In the genomic region with DNA sequence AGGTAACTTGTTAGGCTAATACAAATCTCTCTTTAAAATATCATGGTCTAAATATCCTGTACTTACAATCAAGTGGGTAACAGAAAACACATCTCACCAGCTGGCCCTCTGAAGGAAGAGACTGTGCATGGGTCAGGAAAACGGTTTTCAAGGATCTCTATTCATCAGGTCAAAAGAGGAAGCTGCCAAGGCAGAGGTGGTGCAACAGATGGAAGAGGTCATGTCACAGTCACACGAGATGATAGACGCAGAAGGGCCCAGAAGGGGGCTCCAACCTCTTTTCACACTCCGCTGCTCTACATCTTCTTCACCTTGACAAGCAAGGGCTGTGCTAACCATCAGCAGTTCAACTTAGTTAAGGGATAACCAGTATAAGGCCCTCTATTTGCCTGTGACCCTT, we compare ENCODE assay signal across 27 mouse cellular contexts.
DNase-seq lines count a peak whose midpoint lies in the region; ATAC-seq and TF ChIP-seq lines count a peak whose summit lies in the region.
"Had no signal": no experiment of that assay in that cellular context is flagged by ENCODE, and none has a peak within 500 bp of the region (broad histone marks: within the 10 kb centered on the region; RNA-seq: fewer than 3 reads in every experiment).

No protein-coding gene starts in this region.

- TF ChIP-seq CTCF in kidney, postnatal 0 days (IDR thresholded peaks at IDR 0.05; ENCODE audit: low read depth) = no peak
- TF ChIP-seq CTCF in liver, postnatal 0 days (IDR thresholded peaks at IDR 0.05; ENCODE audit: low read depth) = no peak

- no peaks in the 10 kb centered on the region for H3K9me3 ChIP-seq in kidney, postnatal 0 days (replicated peaks; ENCODE audit: low read length)
- H3K9me3 ChIP-seq in kidney, embryonic 16.5 days (ENCODE audit: low read length) = no peaks in the 10 kb centered on the region
- no peaks in the 10 kb centered on the region for H3K9me3 ChIP-seq in liver, postnatal 0 days (ENCODE audit: low read length)
- no peaks in the 10 kb centered on the region for H3K9me3 ChIP-seq in liver, embryonic 12.5 days (replicated peaks)
- H3K9me3 ChIP-seq in forebrain, embryonic 13.5 days (replicated peaks) = no peaks in the 10 kb centered on the region
- H3K9me3 ChIP-seq: embryonic facial prominence, embryonic 12.5 days; forebrain, embryonic 15.5 days; heart, embryonic 12.5 days; limb, embryonic 13.5 days; lung, embryonic 15.5 days; stomach, embryonic 15.5 days had no signal

- DNase-seq in adrenal gland, postnatal 36 days = peak; percentile 2 to 26
- no peak for DNase-seq in adrenal gland, adult 2 months
- peak; percentile 11 for DNase-seq in kidney, postnatal 0 days (ENCODE audit: low spot score)
- peak; percentile 13 for DNase-seq in liver, postnatal 0 days
- DNase-seq: adrenal gland, adult 8-10 months; cerebellum, adult 2 months; cerebellum, postnatal 14 days; gastrocnemius, postnatal 25 days; heart, adult 18-20 months; heart, postnatal 10 days; right cerebral cortex, postnatal 25 days had no signal

- WGBS in kidney, postnatal 0 days = 51% methylated on average over 4 of the region's 4 CpGs
- WGBS in kidney, embryonic 16.5 days = 45% methylated on average over 4 of the region's 4 CpGs
- 35% methylated on average over 4 of the region's 4 CpGs for WGBS in liver, postnatal 0 days (ENCODE audit: insufficient replicate concordance)
- WGBS in liver, embryonic 12.5 days (ENCODE audit: insufficient replicate concordance) = 21% methylated on average over 4 of the region's 4 CpGs
- WGBS in forebrain, embryonic 13.5 days = 79% methylated on average over 4 of the region's 4 CpGs

- H3K4me1 ChIP-seq in kidney, postnatal 0 days (replicated peaks; ENCODE audit: insufficient read depth, low read length) = no peaks in the 10 kb centered on the region
- 0 out of 2 replicates have a peak, but pooled peaks cover 4% of the 10 kb centered on the region for H3K4me1 ChIP-seq in kidney, embryonic 16.5 days (ENCODE audit: insufficient read depth, low read length)
- H3K4me1 ChIP-seq in liver, postnatal 0 days (ENCODE audit: insufficient read depth) = no peaks in the 10 kb centered on the region
- no peaks in the 10 kb centered on the region for H3K4me1 ChIP-seq in liver, embryonic 12.5 days
- no peaks in the 10 kb centered on the region for H3K4me1 ChIP-seq in forebrain, embryonic 13.5 days
- H3K4me1 ChIP-seq: embryonic facial prominence, embryonic 12.5 days; forebrain, embryonic 15.5 days; limb, embryonic 13.5 days; lung, embryonic 15.5 days; stomach, embryonic 15.5 days had no signal

- no peak for ATAC-seq in kidney, postnatal 0 days (replicated peaks; ENCODE audit: low FRiP score, low read depth)
- no peak for ATAC-seq in kidney, embryonic 16.5 days (ENCODE audit: low FRiP score, low TSS enrichment)
- ATAC-seq in liver, postnatal 0 days = no peak
- no peak for ATAC-seq in liver, embryonic 12.5 days
- ATAC-seq in granulocyte monocyte progenitor cell, adult 5-6 weeks (replicated peaks; ENCODE audit: poor library complexity, severe bottlenecking) = peak; percentile 63
- no peak for ATAC-seq in forebrain, embryonic 13.5 days
- ATAC-seq: CD4-positive, CD25-positive, alpha-beta regulatory T cell, adult 4 months; forebrain, embryonic 15.5 days; midbrain, embryonic 16.5 days had no signal

- no peak for TF ChIP-seq EP300 in liver, postnatal 0 days (IDR thresholded peaks at IDR 0.05; ENCODE audit: low read depth)

- H3K36me3 ChIP-seq in kidney, postnatal 0 days (ENCODE audit: insufficient read depth, low read length) = no peaks in the 10 kb centered on the region
- no peaks in the 10 kb centered on the region for H3K36me3 ChIP-seq in kidney, embryonic 16.5 days (ENCODE audit: insufficient read depth, low read length)
- H3K36me3 ChIP-seq in liver, postnatal 0 days (replicated peaks; ENCODE audit: insufficient read depth, low read length) = no peaks in the 10 kb centered on the region
- H3K36me3 ChIP-seq in liver, embryonic 12.5 days = no peaks in the 10 kb centered on the region
- H3K36me3 ChIP-seq in forebrain, embryonic 13.5 days (ENCODE audit: poor library complexity, severe bottlenecking) = no peaks in the 10 kb centered on the region
- H3K36me3 ChIP-seq: embryonic facial prominence, embryonic 12.5 days; forebrain, embryonic 15.5 days; heart, embryonic 12.5 days; limb, embryonic 13.5 days; lung, embryonic 15.5 days; stomach, embryonic 15.5 days had no signal

- H3K4me2 ChIP-seq in kidney, postnatal 0 days (ENCODE audit: low read length) = no peak overlapping the region
- H3K4me2 ChIP-seq in kidney, embryonic 16.5 days (replicated peaks; ENCODE audit: low read depth, low read length) = no peak overlapping the region
- H3K4me2 ChIP-seq in liver, postnatal 0 days (ENCODE audit: low read depth, low read length) = no peak overlapping the region
- no peak overlapping the region for H3K4me2 ChIP-seq in liver, embryonic 12.5 days
- no peak overlapping the region for H3K4me2 ChIP-seq in forebrain, embryonic 13.5 days
- H3K4me2 ChIP-seq: embryonic facial prominence, embryonic 12.5 days; forebrain, embryonic 15.5 days; heart, embryonic 12.5 days; hindbrain, embryonic 14.5 days; limb, embryonic 13.5 days; lung, embryonic 15.5 days; midbrain, embryonic 11.5 days; stomach, embryonic 15.5 days had no signal

- H3K27me3 ChIP-seq in kidney, postnatal 0 days (ENCODE audit: insufficient read depth, low read length) = no peaks in the 10 kb centered on the region
- peaks cover 9% of the 10 kb centered on the region; the same call in 1 of the 2 replicates for H3K27me3 ChIP-seq in kidney, embryonic 16.5 days (ENCODE audit: insufficient read depth, low read length)
- H3K27me3 ChIP-seq in liver, postnatal 0 days (ENCODE audit: insufficient read depth, low read length) = no peaks in the 10 kb centered on the region
- H3K27me3 ChIP-seq in liver, embryonic 12.5 days (replicated peaks) = no peaks in the 10 kb centered on the region; the same call in 1 of the 2 replicates
- H3K27me3 ChIP-seq in forebrain, embryonic 13.5 days = peaks cover 16% of the 10 kb centered on the region; the same call in 1 of the 2 replicates
- H3K27me3 ChIP-seq: forebrain, embryonic 15.5 days; heart, embryonic 12.5 days had no signal

- H3K4me3 ChIP-seq in kidney, postnatal 0 days (replicated peaks; ENCODE audit: low read depth, low read length) = no peak overlapping the region
- no peak overlapping the region for H3K4me3 ChIP-seq in kidney, embryonic 16.5 days (ENCODE audit: low read length)
- H3K4me3 ChIP-seq in liver, postnatal 0 days (ENCODE audit: low read depth, low read length) = no peak overlapping the region
- no peak overlapping the region for H3K4me3 ChIP-seq in liver, embryonic 12.5 days
- no peak overlapping the region for H3K4me3 ChIP-seq in forebrain, embryonic 13.5 days
- H3K4me3 ChIP-seq: embryonic facial prominence, embryonic 12.5 days; forebrain, embryonic 15.5 days; heart, embryonic 12.5 days; layer of hippocampus, adult 2 months; limb, embryonic 13.5 days; lung, embryonic 15.5 days; stomach, embryonic 15.5 days had no signal

- no peak overlapping the region for H3K27ac ChIP-seq in kidney, postnatal 0 days
- H3K27ac ChIP-seq in kidney, embryonic 16.5 days (ENCODE audit: low read length) = no peak overlapping the region
- H3K27ac ChIP-seq in liver, postnatal 0 days (ENCODE audit: low read depth) = no peak overlapping the region
- H3K27ac ChIP-seq in liver, embryonic 12.5 days = no peak overlapping the region
- H3K27ac ChIP-seq in forebrain, embryonic 13.5 days = no peak overlapping the region
- H3K27ac ChIP-seq: embryonic facial prominence, embryonic 12.5 days; forebrain, embryonic 15.5 days; hindbrain, embryonic 14.5 days; layer of hippocampus, adult 2 months; limb, embryonic 13.5 days; liver, embryonic 14.5 days; lung, embryonic 15.5 days; stomach, embryonic 15.5 days had no signal

- no peak overlapping the region for H3K9ac ChIP-seq in kidney, postnatal 0 days (ENCODE audit: low read depth, low read length)
- H3K9ac ChIP-seq in kidney, embryonic 16.5 days (replicated peaks; ENCODE audit: low read length) = no peak overlapping the region
- H3K9ac ChIP-seq in liver, postnatal 0 days (replicated peaks) = no peak overlapping the region
- no peak overlapping the region for H3K9ac ChIP-seq in liver, embryonic 12.5 days
- H3K9ac ChIP-seq in forebrain, embryonic 13.5 days = no peak overlapping the region
- H3K9ac ChIP-seq: embryonic facial prominence, embryonic 12.5 days; forebrain, embryonic 15.5 days; heart, embryonic 12.5 days; hindbrain, embryonic 14.5 days; limb, embryonic 13.5 days; liver, embryonic 14.5 days; lung, embryonic 15.5 days; stomach, embryonic 15.5 days had no signal
